Mouse (Mus musculus) spleen, adult 10 weeks (tissue): ENCODE measurements around the gene Klhl22. TPM values are rescaled to one million over a fixed set of nuclear protein-coding genes. Genes with fewer than 3 reads are reported as not detected.

Source experiments
- polyA plus RNA-seq: library from polyadenylated mRNA; stranded (reverse); fragments of 350-450 nt; fragmentation: Illumina TruSeq; extraction: RNeasy Lipid Tissue Mini Kit (QIAGEN cat#74804); gene quantifications from one replicate; pipeline ENCODE4 v1.2.3, GENCODE M21; 2015; ENCODE audit warnings: low replicate concordance; ENCODE audit not compliant: insufficient read depth

Gene Klhl22
- polyA plus RNA-seq, result 11.1 TPM

GRCm38 (mm10) chr16:17759344-17759773 lies at the start of gene Klhl22:
Gene Klhl22, plus strand, starts transcription at chr16:17759618.

GRCm38 (mm10) chr16:17732841-17733340 lies 26.5 kb upstream of the Klhl22 start, which contains the start of gene Med15:
Gene Med15, minus strand, starts transcription at chr16:17732891.

GRCm38 (mm10) chr16:17796971-17797811 lies 37.8 kb downstream of the Klhl22 start, which contains the start of gene Scarf2:
Gene Scarf2, plus strand, starts transcription at chr16:17797282.

GRCm38 (mm10) chr16:17832821-17833220 lies 73.4 kb downstream of the Klhl22 start, which contains the start of gene B830017H08Rik:
Gene B830017H08Rik, plus strand, starts transcription at chr16:17833121.

GRCm38 (mm10) chr16:17838051-17838450 lies 78.6 kb downstream of the Klhl22 start, which contains the start of gene Car15:
Gene Car15, minus strand, starts transcription at chr16:17838364.

Other genes with a start within 250 kb of the Klhl22 start
- 8.5 TPM for gene Thap7, start 228.5 kb upstream of the Klhl22 start, polyA plus RNA-seq
- 0.15 TPM for gene Lrrc74b, start 198.4 kb upstream of the Klhl22 start, polyA plus RNA-seq
- 0.22 TPM for gene P2rx6, start 197.7 kb upstream of the Klhl22 start, polyA plus RNA-seq
- 1.4 TPM for gene Slc7a4, start 176.4 kb upstream of the Klhl22 start, polyA plus RNA-seq
- 22.8 TPM for gene Smpd4, start 140.3 kb upstream of the Klhl22 start, polyA plus RNA-seq
- not detected for gene Ccdc74a, start 113.1 kb upstream of the Klhl22 start, polyA plus RNA-seq
- gene Med15, start 26.7 kb upstream of the Klhl22 start, polyA plus RNA-seq, result 40.6 TPM
- gene Scarf2, start 37.7 kb downstream of the Klhl22 start, polyA plus RNA-seq, result 1.4 TPM
- gene B830017H08Rik, start 73.5 kb downstream of the Klhl22 start, polyA plus RNA-seq, result not detected
- 6.8 TPM for gene Car15, start 78.7 kb downstream of the Klhl22 start, polyA plus RNA-seq
- 1.1 TPM for gene Gm20518, start 132.1 kb downstream of the Klhl22 start, polyA plus RNA-seq
- not detected for gene Tssk1, start 134.6 kb downstream of the Klhl22 start, polyA plus RNA-seq
- gene Dgcr2, start 138.9 kb downstream of the Klhl22 start, polyA plus RNA-seq, result 28.6 TPM
- not detected for gene Tssk2, start 139.0 kb downstream of the Klhl22 start, polyA plus RNA-seq
- 26.0 TPM for gene Ess2, start 151.7 kb downstream of the Klhl22 start, polyA plus RNA-seq
- gene Gsc2, start 155.4 kb downstream of the Klhl22 start, polyA plus RNA-seq, result not detected
- 34.9 TPM for gene Slc25a1, start 168.6 kb downstream of the Klhl22 start, polyA plus RNA-seq
- gene Vpreb2, start 220.8 kb downstream of the Klhl22 start, polyA plus RNA-seq, result not detected